Mouse (Mus musculus) heart, postnatal 10 days (tissue): ENCODE data around the gene Jakmip3. TPM values are rescaled to one million over a fixed set of nuclear protein-coding genes. Genes with fewer than 3 reads are reported as not detected.

Experiments
- DNase-seq, 2 experiments: peaks; one replicate each; pipeline ENCODE4 v3.0.0; 2021
- intact Hi-C: fragments of 180-260 bp; cut with DNase I; formaldehyde crosslinking; loops from one replicate; pipeline ENCODE4 v1.15.1; 2025
- total RNA-seq, 2 experiments: library from RNA; stranded (reverse); gene quantifications; 2 replicates each; pipeline ENCODE4 v1.2.3; 2021

The Jakmip3 gene
- total RNA-seq, 2 experiments from 2014 or later, result 0.19 TPM; not detected in 1

GRCm38 (mm10) chr7:139021326-139021725 lies 80.8 kb downstream of the Jakmip3 start:
- intact Hi-C loops, result no loop called here
- no peak for DNase-seq

- intact Hi-C loops, result no loop called here
Measured at GRCm38 (mm10) chr7:139027136-139027535, 86.6 kb downstream of the Jakmip3 start.

GRCm38 (mm10) chr7:139031215-139031614 lies 90.7 kb downstream of the Jakmip3 start:
- intact Hi-C loops, result no loop called here
- DNase-seq, result no peak

More at GRCm38 (mm10) chr7:139027136-139027535, 86.6 kb downstream of the Jakmip3 start:
- peak; percentile 13 to 20 for DNase-seq

GRCm38 (mm10) chr7:139063406-139063805 lies 122.9 kb downstream of the Jakmip3 start:
- intact Hi-C loops, result no loop called here
- no peak for DNase-seq

- peak; percentile 74 to 87 for DNase-seq
- intact Hi-C loops, result no loop called here
Measured at GRCm38 (mm10) chr7:139068182-139068623, 127.7 kb downstream of the Jakmip3 start.

- intact Hi-C loops, result no loop called here
Measured at GRCm38 (mm10) chr7:139074189-139074588, 133.7 kb downstream of the Jakmip3 start.

GRCm38 (mm10) chr7:139075054-139075794 lies 134.7 kb downstream of the Jakmip3 start:
- intact Hi-C loops, result no loop called here
- no peak for DNase-seq

More at GRCm38 (mm10) chr7:139074189-139074588, 133.7 kb downstream of the Jakmip3 start:
- DNase-seq, result no peak

- DNase-seq, result no peak
- intact Hi-C loops, result no loop called here
Measured at GRCm38 (mm10) chr7:139077283-139077682, 136.8 kb downstream of the Jakmip3 start.

GRCm38 (mm10) chr7:139078181-139078580 lies 137.7 kb downstream of the Jakmip3 start:
- DNase-seq, result no peak
- intact Hi-C loops, result no loop called here

GRCm38 (mm10) chr7:139079141-139079540 lies 138.6 kb downstream of the Jakmip3 start:
- intact Hi-C loops, result no loop called here
- no peak for DNase-seq

- intact Hi-C loops, result no loop called here
- no peak for DNase-seq
Measured at GRCm38 (mm10) chr7:139080714-139081113, 140.2 kb downstream of the Jakmip3 start.

- intact Hi-C loops, result no loop called here
- no peak for DNase-seq
Measured at GRCm38 (mm10) chr7:139081158-139081557, 140.6 kb downstream of the Jakmip3 start.

GRCm38 (mm10) chr7:139082281-139082680 lies 141.8 kb downstream of the Jakmip3 start:
- intact Hi-C loops, result no loop called here

GRCm38 (mm10) chr7:139084316-139084715 lies 143.8 kb downstream of the Jakmip3 start:
- no peak for DNase-seq
- intact Hi-C loops, result no loop called here

More at GRCm38 (mm10) chr7:139082281-139082680, 141.8 kb downstream of the Jakmip3 start:
- DNase-seq, result no peak

- DNase-seq, result peak; percentile 52 to 68
- intact Hi-C loops, result no loop called here
Measured at GRCm38 (mm10) chr7:139085629-139086194, 145.2 kb downstream of the Jakmip3 start, which contains the start of gene Dpysl4. TSS of gene Dpysl4 (plus strand) at chr7:139086001.

- intact Hi-C loops, result no loop called here
- DNase-seq, result peak; percentile 32 to 44
Measured at GRCm38 (mm10) chr7:139086195-139087158, 145.9 kb downstream of the Jakmip3 start.

GRCm38 (mm10) chr7:139087801-139088200 lies 147.3 kb downstream of the Jakmip3 start:
- intact Hi-C loops, result no loop called here

GRCm38 (mm10) chr7:139089892-139090874 lies 149.7 kb downstream of the Jakmip3 start:
- no peak for DNase-seq
- intact Hi-C loops, result no loop called here

More at GRCm38 (mm10) chr7:139087801-139088200, 147.3 kb downstream of the Jakmip3 start:
- peak; percentile 72 to 78 for DNase-seq

- intact Hi-C loops, result no loop called here
- no peak for DNase-seq
Measured at GRCm38 (mm10) chr7:139091681-139092080, 151.2 kb downstream of the Jakmip3 start.
